Comparison of ENCODE assay signal across 21 mouse cellular contexts in genomic region chr13:8557784-8558183, GRCm38 (mm10).
"Had no signal": no experiment of that assay in that cellular context is flagged by ENCODE, and none has a peak within 500 bp of the region (broad histone marks: within the 10 kb centered on the region; RNA-seq: fewer than 3 reads in every experiment).

No protein-coding gene starts in this region.

- H3K36me3 ChIP-seq: heart, embryonic 10.5 days; heart, embryonic 13.5 days; heart, embryonic 15.5 days; kidney, embryonic 15.5 days; limb, embryonic 10.5 days; limb, embryonic 12.5 days had no signal

- H3K4me2 ChIP-seq: heart, embryonic 13.5 days; heart, embryonic 15.5 days; hindbrain, embryonic 14.5 days; kidney, embryonic 15.5 days; limb, embryonic 12.5 days had no signal

- H3K9ac ChIP-seq: forebrain, postnatal 0 days; heart, embryonic 13.5 days; heart, embryonic 15.5 days; hindbrain, embryonic 14.5 days; kidney, embryonic 15.5 days; limb, embryonic 12.5 days had no signal

- H3K4me3 ChIP-seq: heart, embryonic 10.5 days; heart, embryonic 13.5 days; heart, embryonic 15.5 days; kidney, embryonic 15.5 days; limb, embryonic 10.5 days; limb, embryonic 12.5 days had no signal

- H3K9me3 ChIP-seq: heart, embryonic 10.5 days; heart, embryonic 13.5 days; heart, embryonic 15.5 days; kidney, embryonic 15.5 days; limb, embryonic 10.5 days; limb, embryonic 12.5 days had no signal

- H3K4me1 ChIP-seq: heart, embryonic 10.5 days; heart, embryonic 13.5 days; heart, embryonic 15.5 days; kidney, embryonic 15.5 days; limb, embryonic 10.5 days; limb, embryonic 12.5 days had no signal

- H3K27me3 ChIP-seq: heart, embryonic 13.5 days; heart, embryonic 15.5 days; kidney, embryonic 15.5 days; limb, embryonic 12.5 days had no signal

- DNase-seq: forebrain, postnatal 0 days; gastrocnemius, postnatal 14 days; gastrocnemius, postnatal 36 days; heart, adult 18-20 months; heart, postnatal 14 days; heart, postnatal 36 days; kidney, adult 11 months; kidney, postnatal 14 days; kidney, postnatal 36 days; layer of hippocampus, adult 9-11 months; layer of hippocampus, postnatal 36 days had no signal

- H3K27ac ChIP-seq: heart, embryonic 10.5 days; heart, embryonic 13.5 days; heart, embryonic 15.5 days; hindbrain, embryonic 14.5 days; hindbrain, postnatal 0 days; kidney, embryonic 15.5 days; kidney, postnatal 0 days; limb, embryonic 10.5 days; limb, embryonic 12.5 days had no signal

- ATAC-seq: forebrain, postnatal 0 days; hindbrain, postnatal 0 days; intestine, embryonic 16.5 days had no signal
